Mouse (Mus musculus): Measurements from ENCODE around the gene Gm5168. TPM values are rescaled to one million over a fixed set of nuclear protein-coding genes. Genes with fewer than 3 reads are reported as not detected.
"Not testable (repeated sequence)": the region's sequence is repeated elsewhere in the genome, so short reads cannot be mapped to it uniquely, and the experiment has no call there.

Gene Gm5168
- polyA plus RNA-seq (2012; rRNA removed) = not detected in 2 replicates

DNA sequence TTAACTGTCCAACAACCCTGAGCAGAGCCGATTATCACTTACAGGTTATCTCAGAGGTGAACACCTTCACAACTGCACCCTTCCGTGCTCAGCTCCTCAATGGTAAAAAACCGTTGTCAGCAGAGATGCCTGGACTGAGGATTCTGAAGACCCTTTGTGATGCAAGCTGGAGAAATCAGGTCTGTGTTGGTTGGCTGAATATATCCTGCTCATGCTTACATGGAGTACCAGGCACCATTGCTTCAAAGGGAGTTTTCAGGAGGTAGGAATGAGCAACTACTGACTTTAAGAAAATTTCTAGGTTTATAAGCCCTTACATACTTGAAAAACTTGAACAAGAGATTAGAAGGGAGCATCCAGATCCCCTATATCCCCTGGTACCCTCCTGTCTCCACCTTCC is at the start of gene Gm5168:
Gm5168 (minus strand) TSS at position 101 of the 400 bp plus-strand sequence.
- not testable (repeated sequence) for H3K27me3 ChIP-seq (replicated peaks; ENCODE audit: control insufficient read depth, insufficient read depth, low read length); H3K4me3 ChIP-seq (ENCODE audit: insufficient read depth, low read depth, low read length); H3K27ac ChIP-seq (ENCODE audit: insufficient read depth, low read depth, low read length); DNase-seq; H3K4me1 ChIP-seq (ENCODE audit: control insufficient read depth, insufficient read depth, low read length); H3K36me3 ChIP-seq (ENCODE audit: control insufficient read depth, insufficient read depth, low read length)
- WGBS = no CpG with 5 or more reads among the region's 3 CpGs

Other genes starting within 250 kb of the Gm5168 start
- gene Gm2012, start 180.3 kb upstream of the Gm5168 start, polyA plus RNA-seq (2012; rRNA removed) = not detected in 2 replicates

Measured in kidney, adult 2 months (tissue).